Mouse (Mus musculus): ENCODE results near the gene Chrna5.
"Not testable (repeated sequence)": the region's sequence is repeated elsewhere in the genome, so short reads cannot be mapped to it uniquely, and the experiment has no call there.

Chrna5 gene

DNA sequence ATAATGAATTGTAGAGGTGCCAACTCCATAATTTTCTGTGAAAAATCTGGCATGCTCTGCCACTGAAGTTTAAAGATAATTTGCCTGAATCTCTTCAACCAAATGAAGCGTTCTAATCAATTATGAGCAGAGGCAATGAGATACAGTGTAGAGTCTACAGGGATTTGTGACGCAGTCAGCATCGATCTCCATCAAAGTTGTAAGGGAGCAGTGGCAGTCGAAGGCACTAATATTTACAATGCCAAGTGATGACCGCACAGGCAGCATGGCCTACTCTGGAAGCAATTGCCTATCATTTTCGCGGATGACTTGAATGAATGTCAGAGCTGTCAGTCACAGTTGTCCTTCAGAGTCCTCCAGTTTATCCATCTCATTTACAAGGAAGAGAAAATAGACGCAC is at the start of gene Chrna5:
Gene Chrna5, plus strand, starts transcription at position 207 of the 400 bp plus-strand sequence.
- DNase-seq (ENCODE audit: low spot score) = no peak

GRCm38 (mm10) chr9:54931765-54932164 is 48.9 kb upstream of the Chrna5 start:
- DNase-seq (ENCODE audit: low spot score) = no peak

DNA sequence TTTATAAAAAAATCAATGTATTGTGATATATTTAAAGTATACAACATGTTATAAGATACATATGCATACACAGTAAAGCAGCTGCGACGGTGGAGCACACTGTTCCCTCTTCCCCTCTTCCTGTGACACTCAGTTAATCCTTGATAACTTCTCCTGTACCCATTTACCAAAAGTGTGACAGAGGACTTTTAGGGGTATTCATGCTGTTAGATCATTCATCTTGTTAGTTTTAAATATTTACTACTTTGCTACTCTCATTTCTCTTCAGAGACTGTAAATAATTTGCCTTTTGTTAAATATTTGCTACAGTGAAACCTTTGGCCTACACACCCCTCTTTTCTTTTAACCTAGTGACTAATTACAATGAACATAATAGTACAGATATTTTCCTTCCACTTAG is 48.3 kb upstream of the Chrna5 start:
- DNase-seq (ENCODE audit: low spot score) = no peak

DNA sequence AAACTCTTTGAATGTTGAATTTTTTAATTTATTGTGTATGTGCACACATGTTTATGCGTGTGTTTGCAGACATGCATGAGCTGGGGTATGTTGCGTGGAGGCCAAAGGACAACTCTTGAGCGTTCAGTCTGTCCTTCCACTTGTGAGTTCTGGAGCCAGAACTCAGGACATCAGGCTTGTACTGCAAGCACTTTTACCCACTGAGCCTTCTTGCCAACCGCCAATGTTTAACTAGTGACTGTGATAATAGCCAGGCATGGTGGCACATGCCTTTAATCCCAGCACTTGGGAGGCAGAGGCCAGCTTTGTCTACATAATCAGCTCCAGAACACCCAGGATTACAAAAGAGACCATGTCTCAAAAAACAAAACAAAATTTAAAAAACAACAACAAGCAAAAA is 38.6 kb upstream of the Chrna5 start:
- no peak for DNase-seq (ENCODE audit: low spot score)

GRCm38 (mm10) chr9:54944467-54944866 is 36.2 kb upstream of the Chrna5 start:
- DNase-seq (ENCODE audit: low spot score) = no peak

DNA sequence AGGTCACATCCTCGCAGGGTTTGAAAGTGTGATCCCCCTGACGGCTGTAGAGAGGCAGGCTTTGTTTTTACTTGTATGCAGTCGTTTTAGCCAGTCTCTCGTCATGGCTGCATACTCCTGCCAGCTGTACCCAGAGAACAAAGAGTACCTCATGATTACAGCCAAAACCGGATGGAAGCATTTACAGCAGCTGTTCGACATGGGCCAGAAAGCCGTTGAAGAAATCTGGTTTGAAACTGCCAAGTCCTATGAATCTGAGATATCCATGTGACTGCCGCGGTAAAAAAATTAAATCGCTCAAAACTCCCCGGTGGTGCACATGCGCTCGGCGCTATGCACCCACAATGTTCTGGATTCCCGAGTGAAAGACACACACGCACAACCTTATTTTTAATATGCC is 34.4 kb upstream of the Chrna5 start:
- no peak for DNase-seq (ENCODE audit: low spot score)

- no peak for DNase-seq (ENCODE audit: low spot score)
Measured at GRCm38 (mm10) chr9:54949465-54949864, 31.2 kb upstream of the Chrna5 start.

GRCm38 (mm10) chr9:54950162-54950561 is 30.5 kb upstream of the Chrna5 start:
- DNase-seq (ENCODE audit: low spot score) = not testable (repeated sequence)

DNA sequence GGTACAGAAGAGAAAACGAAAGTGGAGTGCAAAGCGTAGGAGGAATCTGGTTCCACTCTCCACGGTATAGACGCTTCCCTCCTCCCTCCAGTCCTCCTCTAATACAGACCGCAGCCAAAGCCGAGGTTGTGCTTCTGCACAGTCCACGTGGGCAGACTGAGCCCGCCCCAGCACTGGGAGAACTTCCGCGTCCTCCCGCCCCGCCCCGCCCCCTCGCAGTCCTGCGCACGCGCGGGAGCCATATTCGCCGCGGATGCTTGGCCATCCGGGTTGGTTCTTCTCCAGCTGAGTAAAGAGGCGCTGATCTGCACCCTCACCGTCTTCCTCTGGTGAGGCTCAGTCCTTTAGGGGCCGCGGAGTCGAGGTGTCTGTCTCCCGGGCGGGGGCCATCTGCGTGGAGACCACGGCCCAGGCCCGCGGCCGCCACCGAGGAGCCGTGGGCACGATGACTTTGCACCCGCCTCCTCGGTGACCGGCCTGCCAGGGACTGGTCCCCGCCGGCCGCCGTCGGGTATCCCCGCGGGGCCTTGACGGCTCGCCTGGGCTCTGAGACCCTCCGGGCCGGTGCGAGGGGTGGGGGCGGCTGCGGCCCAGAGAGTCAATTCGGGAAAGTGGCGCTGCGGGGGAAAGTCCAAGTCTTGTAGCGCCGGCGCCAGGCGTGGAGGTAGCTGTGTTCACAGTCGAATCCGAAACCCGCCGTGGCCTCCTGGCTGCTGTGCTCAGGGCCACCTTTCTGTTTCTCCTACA is 29.9 kb upstream of the Chrna5 start, which contains the start of the genes Psma4 and AY074887:
Gene Psma4, plus strand, starts transcription at position 216 of the 747 bp plus-strand sequence.
Gene AY074887, minus strand, starts transcription at position 424 of the 747 bp plus-strand sequence.
- DNase-seq (ENCODE audit: low spot score) = peak; percentile 94

DNA sequence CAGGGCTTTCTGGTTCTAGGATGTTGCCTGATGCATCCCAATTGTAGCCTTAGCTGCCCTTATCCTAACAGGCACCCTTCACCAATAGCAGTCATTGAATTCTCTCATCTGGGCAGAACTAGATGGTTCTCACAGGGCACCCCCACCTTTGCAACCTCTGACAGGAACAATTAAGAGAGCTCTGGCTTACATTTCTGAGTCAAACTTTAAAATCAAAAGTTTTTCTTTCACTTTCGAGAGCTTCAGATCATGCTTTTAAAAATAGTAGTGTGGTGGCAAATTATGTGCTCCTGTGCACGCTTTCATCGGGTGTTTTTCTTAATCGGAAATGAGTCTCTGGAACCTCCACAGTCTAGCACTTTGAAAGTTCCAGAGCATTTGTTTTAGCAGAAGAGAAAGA is 19.6 kb upstream of the Chrna5 start:
- no peak for DNase-seq (ENCODE audit: low spot score)

DNA sequence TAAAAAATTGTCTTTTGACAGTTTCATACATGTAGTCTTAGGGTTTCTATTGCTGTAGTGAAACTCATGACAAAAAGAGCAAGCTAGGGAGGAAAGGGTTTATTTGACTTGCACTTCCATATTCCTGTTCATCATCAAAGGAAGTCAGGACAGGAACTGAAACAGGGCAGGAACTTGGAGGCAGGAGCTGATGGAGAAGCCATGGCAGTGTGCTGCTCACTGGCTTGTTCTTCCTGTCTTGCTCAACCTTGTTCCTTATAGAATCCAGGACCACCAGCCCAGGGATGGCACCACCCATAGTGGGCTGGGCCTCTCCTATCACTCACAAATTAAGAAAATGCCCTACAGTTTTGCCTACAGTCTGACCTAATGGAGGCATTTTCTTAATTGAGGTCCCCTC is 17.0 kb upstream of the Chrna5 start:
- DNase-seq (ENCODE audit: low spot score) = no peak

DNA sequence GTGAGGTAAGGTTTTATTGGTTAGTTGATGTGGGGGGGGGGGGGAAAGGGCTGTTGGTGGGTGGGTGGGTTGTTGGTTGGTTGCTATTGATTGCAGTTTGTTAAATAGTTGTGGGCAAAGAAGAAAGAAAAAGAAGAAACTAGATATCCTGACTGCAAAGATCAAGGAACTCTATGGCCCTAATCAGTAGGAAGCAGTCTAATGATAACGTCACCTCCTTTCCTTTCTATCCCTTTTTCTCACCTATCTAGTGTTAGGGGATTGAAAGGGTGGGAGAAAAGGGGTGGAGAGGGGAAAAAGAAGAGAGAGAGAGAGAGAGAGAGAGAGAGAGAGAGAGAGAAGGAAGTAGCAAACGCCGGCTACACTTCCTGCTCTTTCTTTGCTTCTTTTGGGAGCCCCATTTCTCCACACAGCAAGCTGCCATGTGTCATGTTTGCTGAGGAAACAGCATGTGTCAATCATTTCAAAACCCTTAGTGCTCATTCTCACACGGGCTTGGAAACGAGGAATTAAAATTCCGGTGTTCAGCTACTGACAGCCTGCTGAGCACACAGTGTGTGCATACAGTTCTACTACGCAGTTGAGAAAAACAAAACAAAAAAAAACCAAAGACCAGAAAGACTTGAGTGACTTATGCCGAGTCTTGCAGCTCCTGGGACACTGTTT is 10.6 kb upstream of the Chrna5 start:
- no peak for DNase-seq (ENCODE audit: low spot score)

DNA sequence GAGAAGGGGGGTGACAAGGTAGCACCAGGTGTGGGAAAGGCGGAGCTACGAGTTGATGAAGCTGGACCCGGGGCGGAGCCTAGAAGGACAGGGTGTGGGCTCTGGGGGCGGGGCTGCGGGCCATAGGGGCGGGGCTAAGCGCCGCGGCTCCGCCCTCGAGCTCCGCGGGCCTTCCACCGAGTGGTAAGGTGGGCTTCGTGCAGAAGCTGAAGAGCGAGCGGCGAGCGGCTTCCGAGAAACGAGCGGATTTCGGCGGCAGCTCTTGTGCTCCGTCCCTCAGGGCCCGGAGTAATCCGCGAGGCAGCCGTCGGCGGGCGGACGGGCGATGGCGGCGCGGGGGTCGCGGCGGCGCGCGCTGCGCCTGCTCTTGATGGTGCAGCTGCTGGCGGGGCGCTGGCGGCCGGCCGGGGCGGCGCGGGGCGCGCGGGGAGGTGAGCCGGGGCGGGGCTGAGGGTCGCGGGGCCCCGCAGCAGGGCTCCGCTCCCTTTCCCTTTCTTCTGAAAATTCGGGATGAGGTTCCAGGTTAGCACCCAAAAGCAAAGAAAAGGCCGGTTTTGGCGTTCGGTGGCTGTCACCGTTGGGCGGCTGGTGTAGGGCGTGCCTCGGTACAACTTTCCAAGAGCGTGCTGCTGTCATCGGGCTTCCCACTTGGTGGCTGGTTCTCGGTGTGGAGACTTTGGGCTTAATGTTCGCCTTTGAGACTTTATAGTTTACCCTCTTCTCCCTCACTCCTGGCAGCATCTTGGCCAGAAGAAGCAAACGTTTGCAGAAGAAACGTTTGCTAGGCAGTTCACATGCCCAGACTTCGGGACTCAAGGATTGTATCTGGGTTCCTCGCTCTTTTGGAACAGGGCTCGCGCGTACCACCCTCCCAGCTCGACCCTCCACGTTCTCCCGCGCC is 861 bp downstream of the Chrna5 start:
- peak; percentile 60 for DNase-seq (ENCODE audit: low spot score)

DNA sequence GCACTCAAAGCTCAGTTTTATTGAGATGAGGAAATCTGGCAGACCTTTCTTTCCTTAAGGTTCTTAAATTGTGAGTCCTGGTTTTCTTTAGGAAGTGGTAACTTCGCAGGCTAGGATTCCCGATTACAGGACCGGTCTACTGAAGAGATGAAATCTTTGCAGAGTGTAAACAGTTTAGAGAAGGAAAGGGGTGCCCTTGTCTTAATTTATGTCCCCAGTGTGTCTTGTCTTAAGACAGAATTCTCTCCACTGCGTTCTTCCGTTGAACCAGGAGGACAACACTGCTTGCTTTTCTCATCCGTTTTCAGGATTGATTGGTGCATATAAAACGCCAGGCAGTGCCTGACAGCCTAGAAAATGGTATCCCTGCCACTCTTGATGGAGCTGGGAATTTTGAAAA is 1.7 kb downstream of the Chrna5 start:
- DNase-seq (ENCODE audit: low spot score) = no peak

GRCm38 (mm10) chr9:54990362-54990761 is 9.7 kb downstream of the Chrna5 start:
- no peak for DNase-seq (ENCODE audit: low spot score)

- DNase-seq (ENCODE audit: low spot score) = no peak
Measured at GRCm38 (mm10) chr9:54994381-54994780, 13.7 kb downstream of the Chrna5 start.

- DNase-seq (ENCODE audit: low spot score) = no peak
Measured at GRCm38 (mm10) chr9:54995645-54996044, 15.0 kb downstream of the Chrna5 start.

DNA sequence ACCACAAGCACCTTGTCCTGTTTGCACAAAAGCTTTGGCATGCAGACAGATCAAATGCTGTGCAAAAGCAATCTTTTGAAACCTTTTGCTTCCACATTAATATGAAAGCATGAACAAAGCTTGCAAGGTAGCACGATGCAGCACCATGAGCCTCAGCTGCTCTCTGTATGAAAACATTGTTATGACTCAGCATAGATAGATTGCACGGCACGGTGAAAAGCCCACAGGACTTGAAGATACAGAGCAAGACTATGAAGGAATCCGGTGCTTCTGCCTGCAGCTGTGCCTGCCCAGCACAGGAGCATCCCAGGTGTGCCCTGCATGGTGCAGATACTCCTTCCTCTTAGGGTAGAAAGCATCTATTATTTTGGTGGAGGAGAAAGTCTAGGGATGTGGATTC is 22.9 kb downstream of the Chrna5 start:
- DNase-seq (ENCODE audit: low spot score) = no peak

GRCm38 (mm10) chr9:55009692-55010091 is 29.0 kb downstream of the Chrna5 start:
- no peak for DNase-seq (ENCODE audit: low spot score)

DNA sequence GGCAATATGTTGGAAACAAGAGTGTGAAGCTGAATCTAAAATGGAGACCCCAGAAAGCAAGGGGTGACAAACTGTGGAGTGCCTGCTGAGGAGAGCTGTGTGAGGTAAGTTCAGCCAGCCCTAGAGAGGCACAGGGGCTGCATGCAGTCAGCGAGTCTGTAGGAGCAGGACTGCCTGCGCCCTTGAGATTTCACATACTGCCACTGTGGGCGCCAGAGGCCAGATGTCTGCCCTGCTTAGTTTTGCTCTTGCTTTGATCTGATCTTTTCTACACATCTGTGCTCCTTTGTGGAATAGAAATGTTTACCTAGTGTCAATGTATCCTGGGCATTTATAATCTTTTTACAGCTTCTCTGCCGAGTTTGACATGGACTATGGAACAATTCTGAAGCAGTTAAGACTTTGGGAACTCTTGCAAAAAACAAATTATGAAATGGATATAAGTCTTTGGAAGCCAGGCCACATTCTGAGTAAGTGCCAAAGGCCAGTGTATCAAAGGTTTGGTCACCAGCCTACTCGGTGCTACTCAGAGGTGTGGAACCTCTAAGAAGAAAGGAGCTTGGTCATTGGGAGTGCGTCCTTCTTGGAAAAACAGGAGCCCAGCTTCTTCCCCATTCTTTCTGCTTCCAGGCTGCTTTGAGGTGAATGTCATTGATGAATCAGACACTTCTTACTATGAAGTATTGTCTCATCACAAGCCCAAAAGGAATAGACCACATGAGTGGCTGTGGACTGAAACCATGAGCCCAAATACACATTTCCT is 30.1 kb downstream of the Chrna5 start:
- peak; percentile 42 for DNase-seq (ENCODE audit: low spot score)

DNA sequence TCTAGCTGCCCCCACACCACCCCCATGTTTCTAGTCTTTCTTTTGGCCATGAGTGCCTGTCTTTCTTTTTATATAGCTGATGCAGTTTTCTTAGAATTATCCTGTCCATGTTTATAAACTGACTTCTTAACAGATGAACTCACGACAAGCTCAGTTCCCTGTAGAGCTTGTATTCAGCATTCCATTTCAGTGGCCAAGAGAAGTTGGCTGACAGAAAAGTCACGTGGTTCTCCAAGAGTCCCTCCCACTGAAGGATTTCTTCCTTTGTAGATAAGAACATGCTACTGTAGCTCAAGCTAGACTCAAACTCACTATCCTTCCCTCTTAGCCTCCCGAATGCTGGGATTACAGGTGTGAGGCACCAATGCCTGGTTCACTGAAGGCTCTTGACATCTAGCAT is 36.2 kb downstream of the Chrna5 start:
- no peak for DNase-seq (ENCODE audit: low spot score)

DNA sequence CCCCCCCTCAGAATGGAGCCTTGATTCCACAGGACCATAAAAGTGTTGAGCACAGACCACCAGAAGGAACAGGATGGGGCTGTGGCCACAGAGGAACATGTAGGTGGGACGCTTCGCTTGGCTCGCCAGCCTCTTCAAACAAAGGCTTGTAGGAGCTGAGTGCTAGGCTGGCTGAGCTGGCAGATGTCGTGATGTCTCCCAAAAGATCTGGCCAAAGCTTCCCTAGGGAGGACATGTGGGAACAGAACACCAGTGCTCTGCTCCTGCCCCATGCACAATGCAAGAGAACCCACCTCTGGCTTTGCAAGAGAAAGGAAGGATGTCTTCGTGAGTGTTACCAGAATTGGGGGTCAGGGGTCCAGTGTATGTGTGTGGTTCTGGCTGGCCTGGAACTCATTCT is 42.6 kb downstream of the Chrna5 start:
- DNase-seq (ENCODE audit: low spot score) = no peak
